Mouse (Mus musculus) adrenal gland, postnatal 36 days (tissue): ENCODE measurements at regions not wholly inside any gene's neighbourhood (a gene's known extent, or its start where the extent isn't known, plus 50 kb on each side); places are given as distances from the start of the nearest gene placed in this dataset.

Experiments used
- DNase-seq, 2 experiments: peaks; one replicate each; pipeline ENCODE4 v3.0.0; 2021; ENCODE audit warnings: mixed read lengths in 1 of 2

DNA sequence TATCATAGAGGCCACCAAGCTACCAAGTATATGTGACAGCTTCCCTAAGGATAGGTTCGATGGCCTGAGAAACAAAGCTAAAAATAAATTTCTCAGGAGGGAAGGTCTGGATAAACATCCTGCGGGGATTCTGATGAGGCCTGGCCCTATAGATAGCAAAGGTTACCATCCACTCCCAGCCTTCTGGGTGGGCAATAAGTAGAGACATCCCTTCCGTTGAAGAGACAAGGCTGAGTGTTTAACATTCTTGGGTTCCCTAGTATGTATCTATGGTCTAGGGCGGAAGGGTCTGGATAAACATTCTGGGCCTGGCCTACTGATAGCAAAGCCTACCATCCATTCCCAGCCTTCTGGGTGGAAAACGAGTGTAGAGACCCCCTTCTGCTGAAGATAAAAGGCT is 180.5 kb upstream of the Dlk1 start:
- DNase-seq, result no peak

DNA sequence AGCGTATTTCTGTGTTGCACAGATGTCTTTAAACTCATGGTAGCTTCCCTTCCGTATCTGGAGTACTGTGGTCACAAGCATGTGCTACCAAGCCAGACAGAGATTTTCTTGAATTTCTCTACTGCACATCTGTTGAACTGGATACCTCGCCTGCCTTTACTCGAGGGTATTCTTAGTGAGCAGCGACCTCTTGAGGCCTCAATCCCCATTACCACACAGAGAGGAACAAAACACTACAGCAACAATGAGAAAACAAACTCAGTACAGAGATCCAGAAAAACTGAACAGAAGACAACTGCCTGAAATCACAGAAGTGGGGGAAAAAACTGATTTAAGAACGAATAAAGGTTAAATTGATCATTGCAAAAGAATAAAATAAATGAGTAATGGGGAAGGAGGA is 137.8 kb upstream of the Dlk1 start:
- peak in 1 of 2 experiments; percentile 5 for DNase-seq

DNA sequence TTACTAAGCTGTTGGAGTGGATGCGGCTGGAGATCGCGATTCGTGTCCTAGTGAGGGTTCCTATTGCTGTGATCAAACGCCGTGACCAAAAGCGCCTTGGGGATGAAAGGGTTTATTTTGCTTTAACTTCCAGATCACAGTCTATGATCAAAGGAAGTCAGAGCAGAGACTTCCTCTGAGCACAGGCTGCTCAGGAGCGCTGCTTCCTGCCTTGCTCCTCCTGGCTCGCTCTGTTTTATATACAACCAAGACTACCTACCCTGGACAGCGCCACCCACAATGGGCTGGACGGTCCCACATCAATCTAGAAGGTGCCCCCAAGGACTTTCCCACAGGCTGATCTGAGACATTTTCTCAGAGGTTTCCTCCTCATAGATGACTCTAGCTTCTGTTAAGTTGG is 126.6 kb upstream of the Dlk1 start:
- no peak for DNase-seq

DNA sequence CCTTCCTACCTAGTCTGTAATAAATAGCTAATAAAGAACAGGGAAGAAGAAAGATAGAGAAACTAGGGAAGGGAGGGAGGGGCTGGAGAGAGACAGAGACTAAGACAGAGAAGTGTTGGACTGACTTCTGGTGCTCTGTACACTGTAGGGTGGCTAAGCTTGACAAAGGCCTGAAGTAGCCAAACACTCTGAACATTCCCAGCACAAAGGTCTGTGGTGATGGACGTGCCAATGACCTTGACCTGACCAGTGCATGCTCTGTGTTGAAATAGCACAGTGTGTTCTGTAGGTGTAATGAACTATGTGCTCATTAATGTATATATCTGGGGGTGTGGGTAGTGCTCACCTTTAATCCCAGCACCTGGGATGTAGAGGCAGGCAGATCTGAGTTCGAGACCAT is 81.3 kb upstream of the Dlk1 start:
- DNase-seq, result no peak

GRCm38 (mm10) chr12:109385794-109386193 is 66.8 kb upstream of the Dlk1 start:
- DNase-seq, result no peak

GRCm38 (mm10) chr12:109388791-109389190 is 63.8 kb upstream of the Dlk1 start:
- DNase-seq, result no peak

DNA sequence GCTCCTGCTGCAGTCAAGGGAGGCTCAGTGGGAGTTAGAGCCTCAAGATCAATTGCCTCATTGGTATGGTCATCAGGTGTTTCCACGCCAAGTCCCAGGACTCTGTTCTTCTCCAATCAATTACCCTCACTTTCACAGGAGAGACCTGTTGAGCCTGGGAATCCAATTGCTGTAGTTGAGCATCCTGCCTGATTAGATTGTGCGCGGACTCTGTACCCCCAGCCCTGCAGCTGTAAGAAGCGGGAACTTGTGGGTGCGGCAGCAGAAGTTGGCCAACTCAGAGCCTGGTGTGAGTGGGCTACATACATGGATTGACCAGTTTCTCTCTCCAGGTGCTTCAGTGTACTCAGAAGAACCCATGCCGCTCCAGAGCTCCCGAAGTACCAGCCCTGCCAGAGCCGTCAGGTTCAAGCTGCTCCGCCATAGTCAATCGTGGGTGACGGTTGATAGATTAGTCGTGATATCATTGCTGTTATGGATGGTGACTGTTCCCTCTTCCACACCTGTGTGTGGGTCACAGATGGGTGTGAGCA is 62.2 kb upstream of the Dlk1 start:
- DNase-seq, result no peak

DNA sequence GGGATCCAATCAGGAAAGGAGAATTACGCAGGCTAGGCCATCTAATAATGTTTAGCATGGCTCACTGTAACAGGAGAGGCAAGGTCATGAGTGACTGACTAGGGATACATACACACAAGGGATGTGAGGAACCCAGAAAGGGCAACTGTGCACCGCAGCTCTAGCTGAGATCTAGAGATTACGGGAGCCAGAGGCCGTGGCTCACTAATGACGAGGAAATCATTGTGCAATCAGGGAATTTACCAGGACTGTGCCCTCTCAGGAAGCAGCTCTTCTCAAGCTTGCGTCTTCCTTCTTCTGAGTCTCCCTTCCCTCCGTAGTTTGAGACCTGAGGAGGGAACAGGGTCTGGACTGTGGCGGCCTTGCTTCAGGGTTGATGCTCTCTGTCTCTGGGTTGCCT is 61.6 kb upstream of the Dlk1 start:
- DNase-seq, result no peak

DNA sequence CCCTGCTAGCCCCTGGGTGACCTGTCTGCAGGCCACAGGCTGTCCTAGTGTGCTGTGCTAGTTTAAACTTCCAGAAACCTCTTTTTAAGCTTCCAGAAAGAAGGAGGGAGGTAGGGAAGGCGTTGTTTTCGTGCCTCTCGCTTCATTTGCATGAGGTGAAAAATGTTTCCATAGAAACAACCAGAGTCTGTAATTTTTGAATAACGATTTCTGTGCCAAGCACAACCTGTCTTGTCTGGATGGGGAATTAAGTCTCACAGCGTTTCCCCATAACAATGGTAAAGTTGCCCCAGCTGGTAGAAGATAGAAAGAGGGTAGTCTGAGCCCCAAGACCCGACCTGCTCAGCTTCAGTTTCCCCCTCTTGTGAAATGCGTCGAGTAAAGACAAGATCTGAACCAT is 59.3 kb upstream of the Dlk1 start:
- no peak for DNase-seq

DNA sequence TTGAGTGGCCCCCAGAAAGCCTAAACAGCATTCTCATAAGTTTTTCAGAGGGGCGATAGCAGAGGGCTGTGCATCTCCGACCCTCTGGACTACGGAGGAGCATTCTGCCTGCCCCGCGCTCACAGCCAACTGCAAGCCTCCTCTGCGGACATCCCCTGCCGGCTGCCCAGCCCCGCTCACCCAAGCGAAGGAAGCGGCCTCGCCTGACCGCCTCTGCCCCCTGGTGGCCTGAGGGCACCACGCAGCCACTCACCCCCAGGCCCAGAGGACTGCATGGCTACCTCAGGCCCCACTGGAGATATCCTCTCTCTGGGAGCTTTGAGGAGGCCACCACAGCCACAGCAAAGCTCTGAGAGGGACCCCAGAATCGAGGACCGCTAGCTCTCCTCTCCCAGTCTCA is 58.8 kb upstream of the Dlk1 start:
- peak; percentile 83 to 90 for DNase-seq

GRCm38 (mm10) chr12:109394396-109394795 is 58.2 kb upstream of the Dlk1 start:
- no peak for DNase-seq

DNA sequence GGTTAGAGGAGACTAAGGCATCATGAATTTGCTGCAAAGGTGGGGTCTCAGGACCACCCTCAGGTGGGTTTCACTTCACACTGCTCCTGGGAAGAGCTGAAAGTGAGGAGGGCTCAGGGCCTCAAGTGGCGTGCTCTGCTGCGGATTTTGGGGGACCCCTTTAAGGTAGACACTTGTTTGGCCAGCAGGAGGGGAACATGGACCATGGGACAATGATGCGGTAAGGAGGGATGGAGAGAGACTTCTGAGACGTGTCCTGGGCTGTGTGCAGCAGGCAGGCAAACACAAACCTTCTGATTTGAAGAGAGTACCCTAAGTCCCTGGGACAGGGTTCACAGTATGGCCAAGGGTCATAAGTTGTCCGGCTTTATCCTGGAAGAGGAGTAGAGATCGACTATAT is 56.0 kb upstream of the Dlk1 start:
- DNase-seq, result no peak

- no peak for DNase-seq
Measured at GRCm38 (mm10) chr12:109397175-109398058, 55.2 kb upstream of the Dlk1 start.

DNA sequence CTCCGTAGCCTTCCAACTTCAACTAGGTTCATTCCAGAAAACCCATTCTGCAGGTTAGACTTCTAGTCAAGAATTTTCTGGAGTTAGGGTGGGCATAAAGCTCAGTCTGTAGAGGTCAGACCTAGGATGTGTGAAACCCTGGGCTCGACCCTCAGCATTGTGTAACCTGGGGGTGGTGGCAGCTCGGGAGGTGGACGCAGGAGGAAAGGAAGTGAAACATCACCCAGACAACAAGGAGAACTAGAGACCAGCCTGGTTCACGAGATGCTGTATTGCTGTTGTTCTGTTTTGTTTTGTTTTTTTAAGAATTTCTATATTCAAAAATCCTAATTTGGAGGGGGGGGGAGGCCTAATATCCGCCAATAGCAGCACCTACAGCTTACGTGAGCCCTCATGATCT is 54.1 kb upstream of the Dlk1 start:
- DNase-seq, result no peak

DNA sequence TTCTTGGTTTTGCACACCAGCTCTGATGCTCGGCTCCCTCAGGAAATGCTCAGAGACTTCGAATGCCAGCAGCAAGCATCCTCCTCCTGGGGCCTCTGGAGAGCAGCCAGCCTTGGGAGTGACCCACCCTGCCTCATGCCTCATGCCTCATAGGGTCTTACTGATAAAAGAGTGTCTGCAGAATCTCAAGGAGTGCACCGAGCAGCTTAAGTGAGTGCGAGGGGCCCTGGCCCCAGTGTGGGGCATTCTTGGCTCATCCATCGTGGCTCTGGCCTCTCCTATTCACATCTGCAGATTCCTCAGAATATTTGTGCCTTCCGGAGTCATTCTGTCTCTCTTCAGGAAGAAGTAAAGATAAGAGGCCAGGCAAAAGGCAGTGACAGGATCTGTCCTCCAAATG is 53.7 kb upstream of the Dlk1 start:
- DNase-seq, result no peak

- DNase-seq, result peak; percentile 76 to 83
Measured at GRCm38 (mm10) chr12:109399591-109399990, 53.0 kb upstream of the Dlk1 start.

DNA sequence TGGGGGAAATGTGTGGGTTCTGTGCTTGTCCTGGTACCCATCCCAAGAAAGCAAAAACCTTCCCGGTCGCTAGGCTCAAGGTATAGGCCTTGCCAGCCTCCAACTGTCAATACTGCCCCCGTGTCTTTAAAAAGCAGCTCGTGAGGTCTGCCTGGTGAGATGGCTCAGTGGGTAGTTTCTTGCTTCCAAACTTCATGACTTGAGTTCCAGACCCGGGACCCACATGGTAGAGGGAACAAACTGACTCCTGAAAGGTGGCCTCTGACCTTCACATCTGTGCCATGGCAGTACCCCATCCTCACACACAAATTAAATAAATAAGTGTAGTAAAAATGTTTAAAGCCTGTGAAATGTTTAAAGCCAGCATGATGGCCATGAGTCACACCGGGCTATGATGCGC is 52.6 kb upstream of the Dlk1 start:
- DNase-seq, result no peak

DNA sequence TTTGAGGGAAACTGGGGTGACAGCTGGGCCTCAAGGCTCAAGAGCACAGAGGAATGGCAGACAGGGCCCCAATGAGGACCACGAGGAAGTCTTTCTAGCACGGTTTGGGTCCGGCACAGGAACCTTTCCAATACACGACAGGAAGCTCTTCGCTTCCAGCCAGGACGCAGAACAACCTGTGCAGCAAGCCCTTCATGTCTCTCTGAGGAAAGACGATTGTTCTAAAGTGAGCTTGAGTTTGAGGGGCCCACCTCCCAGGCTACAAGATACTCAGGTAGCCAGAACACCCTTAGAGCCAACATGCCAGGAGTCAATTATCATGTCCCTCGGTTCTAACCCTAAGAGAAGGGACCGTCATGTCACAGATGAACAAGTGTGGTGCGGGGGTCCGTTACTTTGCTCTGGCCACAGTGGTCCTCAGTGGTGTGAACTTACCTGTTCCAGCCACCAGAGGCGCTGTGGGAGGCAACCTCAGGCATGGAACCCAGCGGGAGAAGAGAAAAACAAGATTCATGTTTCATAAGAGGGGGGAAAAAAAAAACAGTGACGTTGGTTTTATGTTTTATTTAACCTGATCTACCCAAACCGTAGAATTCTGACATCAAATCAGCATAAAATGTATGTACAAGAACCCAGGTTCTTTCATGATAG is 51.6 kb upstream of the Dlk1 start:
- no peak for DNase-seq

GRCm38 (mm10) chr12:109401696-109402095 is 50.9 kb upstream of the Dlk1 start:
- no peak for DNase-seq

DNA sequence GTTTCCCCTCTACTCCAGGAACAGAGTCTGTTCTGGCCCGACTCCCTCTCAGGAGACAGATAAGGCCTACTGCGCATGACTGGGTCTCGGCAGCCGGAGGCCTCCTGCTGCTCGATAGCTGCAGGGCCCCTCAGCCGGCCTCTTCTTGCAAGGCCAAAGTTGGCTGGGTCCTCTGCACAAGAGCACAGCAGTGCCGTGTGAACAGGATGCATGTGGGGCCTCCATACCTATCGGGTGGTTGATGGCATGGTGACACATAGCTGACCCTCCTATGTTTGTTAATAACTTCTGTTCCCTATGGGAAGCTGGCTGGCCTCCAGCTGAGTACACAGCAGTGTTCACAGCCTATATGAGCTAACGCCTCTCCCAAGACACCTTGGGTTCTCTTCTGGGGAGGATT is 50.4 kb upstream of the Dlk1 start:
- peak; percentile 58 to 67 for DNase-seq
